Mouse (Mus musculus): ENCODE data around the gene Nlrp4a.
"Not testable (repeated sequence)": the region's sequence is repeated elsewhere in the genome, so short reads cannot be mapped to it uniquely, and the experiment has no call there.

Nlrp4a gene

DNA sequence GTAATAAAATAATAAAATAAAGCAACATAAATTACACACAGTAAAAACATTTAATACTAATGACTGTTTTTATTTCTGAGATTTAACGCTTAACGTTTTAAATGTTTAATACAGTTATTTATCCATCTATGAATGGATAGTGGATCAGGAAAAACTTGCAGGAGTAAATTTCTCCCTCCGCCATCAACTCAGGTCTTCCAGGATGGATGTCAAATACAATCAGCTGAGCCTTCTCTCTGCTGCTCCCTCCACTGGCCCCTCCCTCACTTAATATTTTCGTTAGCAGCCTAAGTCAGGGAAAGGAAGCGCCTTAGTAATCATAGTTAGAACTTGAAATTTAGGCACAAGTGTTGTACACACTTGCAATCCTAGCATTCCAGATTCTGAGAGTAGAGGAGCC is at the start of gene Nlrp4a:
Gene Nlrp4a, plus strand, starts transcription at position 301 of the 400 bp plus-strand sequence.
- DNase-seq (ENCODE audit: low read depth, low spot score) = no peak

DNA sequence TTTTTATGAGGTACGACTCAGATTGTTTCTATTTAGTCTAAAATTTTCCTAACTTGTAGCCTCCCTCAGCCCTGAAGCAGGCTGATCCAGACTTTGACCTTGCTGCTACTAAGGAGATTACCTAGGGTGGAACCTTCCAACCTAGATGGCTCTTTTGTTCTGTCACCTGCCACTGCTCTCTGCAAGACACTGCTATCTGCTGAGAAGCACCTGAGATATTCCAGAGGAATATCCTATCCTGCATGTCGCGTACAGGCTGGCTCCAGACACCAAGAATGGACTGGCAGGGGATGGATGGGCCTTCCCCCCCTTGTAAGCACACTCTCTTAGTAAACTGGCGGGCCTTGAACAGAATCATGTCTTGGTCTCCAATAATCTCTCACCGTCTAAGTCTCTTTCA is 48.2 kb upstream of the Nlrp4a start:
- not testable (repeated sequence) for DNase-seq (ENCODE audit: low read depth, low spot score)

DNA sequence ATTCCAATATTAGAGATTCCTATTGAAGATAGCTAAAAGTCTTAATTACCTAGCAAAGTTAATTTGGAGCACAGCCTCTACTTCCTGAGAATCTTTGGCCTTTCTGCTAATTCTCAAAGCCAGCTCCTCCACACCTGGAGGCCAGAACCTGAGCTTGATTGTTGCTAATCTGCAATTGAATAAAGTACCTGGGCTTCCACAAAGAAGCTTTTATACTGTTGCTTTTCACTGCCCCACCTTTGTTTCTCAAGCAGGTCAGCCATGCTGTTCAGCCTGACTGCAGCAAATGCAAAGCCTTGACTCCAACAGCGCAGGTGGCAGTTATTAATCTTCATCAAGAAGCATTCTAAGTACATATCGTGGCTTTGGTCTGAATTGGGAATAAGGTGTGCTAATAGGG is 43.8 kb upstream of the Nlrp4a start:
- not testable (repeated sequence) for DNase-seq (ENCODE audit: low read depth, low spot score)

DNA sequence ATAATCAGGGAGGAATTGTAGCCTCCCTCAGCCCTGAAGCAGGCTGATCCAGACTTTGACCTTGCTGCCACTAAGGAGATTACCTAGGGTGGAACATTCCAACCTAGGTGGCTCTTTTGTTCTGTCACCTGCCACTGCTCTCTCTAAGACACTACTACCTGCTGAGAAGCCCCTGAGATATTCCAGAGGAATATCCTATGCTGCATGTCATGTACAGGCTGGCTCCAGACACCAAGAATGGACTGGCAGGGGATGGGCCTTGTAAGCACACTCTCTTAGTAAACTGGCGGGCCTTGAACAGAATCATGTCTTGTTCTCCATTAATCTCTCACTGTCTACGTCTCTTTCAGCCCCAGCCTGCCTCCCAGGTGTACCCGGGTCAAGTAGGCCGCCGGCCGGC is 43.1 kb upstream of the Nlrp4a start:
- not testable (repeated sequence) for DNase-seq (ENCODE audit: low read depth, low spot score)

DNA sequence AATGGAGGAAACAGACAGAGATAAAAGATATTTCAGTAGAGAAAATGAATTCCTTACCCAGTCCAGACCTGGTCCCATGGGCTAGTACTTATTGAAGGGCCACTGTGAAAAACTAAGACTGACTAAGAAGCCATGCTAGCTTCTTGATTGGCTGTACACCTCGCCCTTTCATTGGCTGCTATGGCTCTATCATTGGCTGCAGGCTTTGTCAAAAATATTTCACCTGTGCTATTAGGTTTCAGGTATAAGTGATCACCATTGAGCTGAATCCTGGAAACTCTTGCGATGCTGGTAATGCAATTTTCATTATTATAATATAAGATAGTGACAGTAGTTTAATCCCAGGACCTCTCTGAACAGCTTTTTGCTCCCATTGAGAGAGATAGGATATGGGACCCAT is 31.3 kb upstream of the Nlrp4a start, which contains the start of gene Nlrp9c:
Gene Nlrp9c, minus strand, starts transcription at position 101 of the 400 bp plus-strand sequence.
- DNase-seq (ENCODE audit: low read depth, low spot score) = not testable (repeated sequence)

DNA sequence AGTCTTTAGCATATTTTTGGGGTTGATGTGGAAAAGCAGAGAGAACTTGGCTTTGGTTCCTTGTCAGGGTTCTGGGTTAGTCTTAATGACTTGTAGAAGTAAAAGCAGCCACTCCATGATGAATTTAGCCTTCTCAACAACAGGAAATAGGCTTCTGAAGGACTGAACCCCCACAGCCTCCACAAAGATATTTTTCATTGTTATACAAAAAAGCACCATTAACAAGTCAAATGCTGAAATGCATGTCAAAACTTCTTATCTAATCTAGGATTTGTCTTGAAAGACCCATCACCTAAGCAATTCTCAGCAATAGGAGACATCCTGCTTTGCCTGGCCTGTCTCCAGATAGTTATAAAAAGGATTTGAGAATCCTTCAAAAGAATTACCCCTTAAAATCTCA is 41.8 kb downstream of the Nlrp4a start:
- no peak for DNase-seq (ENCODE audit: low read depth, low spot score)

DNA sequence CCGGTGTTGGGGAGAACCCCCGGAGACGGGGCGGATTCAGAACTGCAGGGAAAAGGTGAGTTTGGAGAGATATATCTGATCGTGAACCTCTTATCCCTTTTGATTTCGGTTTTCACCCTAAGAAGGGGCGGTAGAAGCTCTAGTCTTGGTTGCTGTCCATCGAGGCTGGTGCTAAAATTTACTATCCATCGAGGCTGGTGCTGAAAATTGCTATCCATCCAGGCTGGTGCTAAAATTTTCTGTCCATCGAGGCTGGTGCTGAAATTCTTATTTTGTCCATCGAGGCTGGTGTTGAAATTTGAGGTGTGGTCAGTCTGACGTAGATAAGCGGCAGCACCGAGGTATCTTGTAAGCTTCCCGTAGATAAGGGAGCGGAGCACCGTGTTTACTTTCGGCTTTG is 54.6 kb downstream of the Nlrp4a start:
- DNase-seq (ENCODE audit: low read depth, low spot score) = not testable (repeated sequence)
